Mouse (Mus musculus) liver, embryonic 14.5 days (tissue): ENCODE measurements at regions not wholly inside any gene's neighbourhood (a gene's known extent, or its start where the extent isn't known, plus 50 kb on each side); places are given as distances from the start of the nearest gene placed in this dataset.

ENCODE experiments used
- ATAC-seq: fragments of 200-750 bp; cut with Nextera tagmentation; 2 replicates; pipeline ENCODE4 v1.8.0; 2017; ENCODE audit warnings: moderate number of reproducible peaks, mild to moderate bottlenecking, moderate library complexity; ENCODE audit not compliant: insufficient read depth
- DNase-seq, 3 experiments: peaks; one replicate each; pipeline ENCODE4 v3.0.0-alpha.2; 2012 to 2013; ENCODE audit warnings: low read depth in 3 of 3, low spot score in 3 of 3
- H3K27ac ChIP-seq: fragments of 300-500 bp; sonication (generic); 2 replicates; pipeline ENCODE4 v1.5.1; 2014; ENCODE audit warnings: moderate library complexity, mild to moderate bottlenecking, control low read depth, inconsistent platforms
- H3K27me3 ChIP-seq: fragments of 300-500 bp; sonication (generic); 2 replicates; pipeline ENCODE4 v1.6.1; 2014; ENCODE audit warnings: mild to moderate bottlenecking, low read length, moderate library complexity; ENCODE audit not compliant: control insufficient read depth, insufficient read depth
- H3K36me3 ChIP-seq: fragments of 300-500 bp; sonication (generic); replicated peaks from 2 replicates; pipeline ENCODE4 v1.6.1; 2014; ENCODE audit warnings: low read depth; ENCODE audit not compliant: control insufficient read depth, insufficient read depth
- H3K4me1 ChIP-seq, 2 experiments: fragments of 200-500 bp in 1 of 2; fragments of 300-500 bp in 1 of 2; sonication (generic) in 1 of 2; replicated peaks; 2 replicates each; pipeline ENCODE4 v1.6.1; 2012 to 2014; ENCODE audit warnings: antibody characterized with exemption in 1 of 2, inconsistent platforms in 1 of 2, low read length in 1 of 2; ENCODE audit not compliant: control insufficient read depth in 2 of 2, insufficient read depth in 2 of 2
- H3K4me2 ChIP-seq: fragments of 300-500 bp; sonication (generic); 2 replicates; pipeline ENCODE4 v1.6.1; 2014; ENCODE audit warnings: low read depth, mild to moderate bottlenecking, control low read depth, moderate library complexity
- H3K4me3 ChIP-seq, 2 experiments: fragments of 200-500 bp in 1 of 2; fragments of 300-500 bp in 1 of 2; sonication (generic) in 1 of 2; 2 replicates each; pipeline ENCODE4 v1.5.1; 2012 to 2014; ENCODE audit warnings: low read depth in 2 of 2, low read length in 2 of 2, mild to moderate bottlenecking in 2 of 2, control low read depth in 1 of 2, inconsistent platforms in 1 of 2, moderate library complexity in 1 of 2; ENCODE audit not compliant: insufficient read depth in 1 of 2
- H3K9ac ChIP-seq: fragments of 300-500 bp; sonication (generic); replicated peaks from 2 replicates; pipeline ENCODE4 v1.6.1; 2014; ENCODE audit warnings: mild to moderate bottlenecking, control low read depth, moderate library complexity
- H3K9me3 ChIP-seq: fragments of 300-500 bp; sonication (generic); 2 replicates; pipeline ENCODE4 v1.6.1; 2016; ENCODE audit warnings: low read length, mixed read lengths; ENCODE audit not compliant: control insufficient read depth
- CTCF ChIP-seq: IDR thresholded peaks from 2 replicates; pipeline ENCODE4 v1.5.1; 2016; ENCODE audit warnings: antibody characterized with exemption, low read depth, control low read depth
- EP300 ChIP-seq: IDR thresholded peaks from 2 replicates; pipeline ENCODE4 v1.6.1; 2016; ENCODE audit warnings: antibody characterized with exemption, low read depth
- WGBS: fragments of 180-500 bp; shearing (Covaris S2); extraction: QIAGEN DNeasy Blood & Tissue Kit; methylation state at CpG from one replicate; pipeline ENCODE4 v1.1.7; 2014; ENCODE audit not compliant: insufficient replicate concordance; 5-methylcytosine and 5-hydroxymethylcytosine counted together

DNA sequence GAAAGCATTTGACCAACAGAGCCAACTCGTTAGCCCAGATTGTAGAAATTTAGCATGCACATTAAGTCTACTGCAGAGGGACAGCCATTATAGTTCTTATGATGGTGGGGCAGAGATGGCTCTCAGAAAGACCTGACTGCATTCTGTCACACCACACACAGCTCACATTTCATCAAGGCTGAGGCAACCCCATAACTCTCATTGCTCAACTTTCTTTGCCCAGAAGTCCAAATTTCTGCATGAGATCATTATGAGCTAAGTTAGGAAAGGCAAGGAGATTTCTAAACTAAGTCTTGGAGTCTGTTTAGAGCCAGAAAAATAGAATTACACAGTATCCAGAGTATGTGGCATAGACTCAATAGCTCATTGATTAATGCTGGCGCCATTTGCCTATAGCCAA lies 59.0 kb upstream of the Dusp10 start:
- WGBS = 58% methylated on average over 2 of the region's 2 CpGs
- no peak overlapping the region for H3K27ac ChIP-seq
- no peaks in the 10 kb centered on the region for H3K9me3 ChIP-seq
- H3K4me3 ChIP-seq = no peak overlapping the region
- no peaks in the 10 kb centered on the region for H3K36me3 ChIP-seq
- no peak overlapping the region for H3K4me2 ChIP-seq
- DNase-seq (no peak), ATAC-seq (no peak)
- no peak for TF ChIP-seq EP300
- TF ChIP-seq CTCF = no peak
- no peak overlapping the region for H3K9ac ChIP-seq
- no peaks in the 10 kb centered on the region for H3K4me1 ChIP-seq
- H3K27me3 ChIP-seq = no peaks in the 10 kb centered on the region

DNA sequence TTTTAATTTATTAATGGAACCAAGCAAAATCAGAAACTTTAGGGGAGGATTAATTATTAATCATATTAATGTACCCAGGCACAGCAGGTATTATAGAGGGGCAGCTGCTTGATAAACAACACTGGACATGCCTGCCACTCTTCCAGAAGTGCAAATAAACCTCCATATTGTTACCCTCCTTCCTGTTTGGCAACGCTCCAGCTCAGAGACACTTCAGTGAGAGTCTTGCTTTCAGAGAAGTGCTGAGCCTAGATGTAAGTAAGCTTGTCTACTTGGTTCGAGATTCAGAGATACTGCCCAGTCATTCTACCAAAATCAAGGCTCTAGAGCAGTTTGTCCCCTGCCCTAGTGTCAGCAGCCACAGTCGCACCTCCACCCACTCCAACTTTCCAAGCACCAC lies 56.7 kb upstream of the Dusp10 start:
- H3K4me3 ChIP-seq = no peak overlapping the region
- 50% methylated on average over 3 of the region's 3 CpGs for WGBS
- ATAC-seq = no peak
- TF ChIP-seq EP300 (no peak), CTCF (no peak)
- no peak for DNase-seq
- no peaks in the 10 kb centered on the region for H3K36me3 ChIP-seq
- H3K9ac ChIP-seq = no peak overlapping the region
- H3K27me3 ChIP-seq = no peaks in the 10 kb centered on the region
- no peaks in the 10 kb centered on the region for H3K4me1 ChIP-seq
- H3K9me3 ChIP-seq = no peaks in the 10 kb centered on the region
- H3K4me2 ChIP-seq = no peak overlapping the region
- H3K27ac ChIP-seq = no peak overlapping the region

DNA sequence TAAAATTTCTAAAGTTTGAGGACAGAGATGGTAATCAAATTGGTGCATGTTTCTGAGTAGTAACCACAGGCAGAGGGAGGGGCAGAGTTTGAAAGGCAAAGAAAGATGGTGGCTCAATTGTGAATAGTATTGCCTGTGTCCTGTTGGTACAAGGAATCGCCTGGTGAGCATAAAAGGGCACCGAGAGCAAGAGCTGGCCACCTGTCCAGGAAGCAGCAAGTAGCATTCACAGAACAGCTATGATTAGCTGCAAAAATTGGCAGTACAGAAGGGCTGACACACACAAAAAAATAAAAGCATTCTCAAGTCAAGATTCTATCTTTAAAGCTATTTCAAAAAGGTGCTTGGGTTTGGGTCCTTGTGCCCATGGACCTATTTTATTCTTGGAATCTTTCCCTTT lies 51.7 kb upstream of the Dusp10 start:
- H3K27ac ChIP-seq = no peak overlapping the region
- no peaks in the 10 kb centered on the region for H3K4me1 ChIP-seq
- TF ChIP-seq CTCF (no peak), EP300 (no peak)
- H3K27me3 ChIP-seq = no peaks in the 10 kb centered on the region
- WGBS = 38% methylated on average over 2 of the region's 2 CpGs
- ATAC-seq (no peak), DNase-seq (no peak)
- H3K9ac ChIP-seq = no peak overlapping the region
- no peaks in the 10 kb centered on the region for H3K9me3 ChIP-seq
- no peak overlapping the region for H3K4me2 ChIP-seq
- no peak overlapping the region for H3K4me3 ChIP-seq
- H3K36me3 ChIP-seq = no peaks in the 10 kb centered on the region

DNA sequence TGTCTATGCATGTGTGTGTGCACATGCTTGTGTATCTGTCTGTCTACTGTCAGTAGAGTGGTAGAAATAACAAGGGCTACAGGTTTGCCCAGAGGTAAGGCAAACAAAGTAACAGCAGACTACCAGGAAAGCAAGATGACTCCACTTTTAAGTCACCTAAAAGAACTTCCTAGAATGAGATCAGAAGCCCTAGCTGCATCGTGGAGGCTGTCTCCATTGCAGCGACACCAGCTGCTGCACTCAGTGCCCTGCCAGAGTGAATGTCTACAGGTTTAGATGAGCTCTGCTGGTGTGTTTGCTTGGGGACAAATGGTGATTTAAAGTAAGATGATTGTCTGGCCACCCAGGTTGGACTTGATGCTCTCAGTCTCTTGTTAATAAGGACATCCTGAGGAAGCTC lies 50.6 kb upstream of the Dusp10 start:
- ATAC-seq = no peak
- no peak for DNase-seq
- Histone ChIP-seq H3K4me1 (no peaks in the 10 kb centered on the region), H3K9ac (no peak overlapping the region), H3K36me3 (no peaks in the 10 kb centered on the region), H3K9me3 (no peaks in the 10 kb centered on the region), H3K4me3 (no peak overlapping the region), H3K27me3 (no peaks in the 10 kb centered on the region), H3K4me2 (no peak overlapping the region), H3K27ac (no peak overlapping the region)
- WGBS = 57% methylated on average over 2 of the region's 2 CpGs
- TF ChIP-seq CTCF (no peak), EP300 (no peak)

DNA sequence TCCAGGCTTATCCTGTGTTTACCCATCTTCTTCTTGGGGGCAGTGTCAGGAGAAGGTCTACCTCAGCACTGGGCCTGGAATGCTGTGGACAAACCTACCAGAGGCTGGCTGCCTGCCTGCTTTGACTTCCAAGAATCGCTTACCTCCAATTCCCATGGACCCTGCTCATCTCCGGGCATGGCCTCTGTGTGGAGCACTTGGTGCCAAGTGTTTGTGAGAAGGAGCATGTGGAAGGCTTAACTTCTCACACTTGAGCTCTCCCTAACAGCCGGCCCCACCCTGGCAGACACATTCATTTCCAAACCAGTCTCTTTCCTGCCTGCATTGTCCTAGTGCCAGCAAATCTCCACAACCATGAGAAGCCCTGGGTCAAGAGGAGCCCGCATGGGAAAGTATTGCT lies 49.8 kb upstream of the Dusp10 start:
- Histone ChIP-seq H3K36me3 (no peaks in the 10 kb centered on the region), H3K4me2 (no peak overlapping the region), H3K27me3 (no peaks in the 10 kb centered on the region), H3K27ac (no peak overlapping the region), H3K4me1 (no peaks in the 10 kb centered on the region), H3K9me3 (no peaks in the 10 kb centered on the region), H3K9ac (no peak overlapping the region), H3K4me3 (no peak overlapping the region)
- DNase-seq (no peak), ATAC-seq (no peak)
- WGBS = 67% methylated on average over 4 of the region's 4 CpGs
- TF ChIP-seq EP300 (no peak), CTCF (no peak)
